Mouse (Mus musculus): ENCODE data around the gene Ncam1.

Ncam1 gene

GRCm38 (mm10) chr9:49488912-49489895 is 309.5 kb downstream of the Ncam1 start:
- peak; percentile 67 for DNase-seq

DNA sequence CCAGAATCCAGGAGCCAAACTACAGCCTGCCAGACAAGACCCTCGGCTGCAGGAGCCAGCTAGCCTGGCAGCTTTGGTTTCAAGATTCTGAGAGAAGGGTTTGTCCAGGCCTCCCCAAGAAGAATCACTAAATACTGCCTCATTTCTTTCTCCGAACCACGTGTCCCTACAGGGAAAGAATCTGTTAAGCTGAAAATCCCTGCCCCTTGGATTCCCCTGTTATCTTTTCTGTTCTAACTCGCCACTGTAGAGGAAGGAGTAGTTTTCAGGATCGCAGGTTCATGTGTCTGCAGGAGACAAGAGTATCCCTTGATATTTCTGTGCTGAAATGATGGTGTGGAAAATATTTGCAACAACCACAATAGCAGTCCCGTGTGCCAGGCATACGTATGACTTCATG is 310.5 kb downstream of the Ncam1 start:
- no peak for DNase-seq

GRCm38 (mm10) chr9:49487657-49487943 is 311.1 kb downstream of the Ncam1 start:
- no peak for DNase-seq

DNA sequence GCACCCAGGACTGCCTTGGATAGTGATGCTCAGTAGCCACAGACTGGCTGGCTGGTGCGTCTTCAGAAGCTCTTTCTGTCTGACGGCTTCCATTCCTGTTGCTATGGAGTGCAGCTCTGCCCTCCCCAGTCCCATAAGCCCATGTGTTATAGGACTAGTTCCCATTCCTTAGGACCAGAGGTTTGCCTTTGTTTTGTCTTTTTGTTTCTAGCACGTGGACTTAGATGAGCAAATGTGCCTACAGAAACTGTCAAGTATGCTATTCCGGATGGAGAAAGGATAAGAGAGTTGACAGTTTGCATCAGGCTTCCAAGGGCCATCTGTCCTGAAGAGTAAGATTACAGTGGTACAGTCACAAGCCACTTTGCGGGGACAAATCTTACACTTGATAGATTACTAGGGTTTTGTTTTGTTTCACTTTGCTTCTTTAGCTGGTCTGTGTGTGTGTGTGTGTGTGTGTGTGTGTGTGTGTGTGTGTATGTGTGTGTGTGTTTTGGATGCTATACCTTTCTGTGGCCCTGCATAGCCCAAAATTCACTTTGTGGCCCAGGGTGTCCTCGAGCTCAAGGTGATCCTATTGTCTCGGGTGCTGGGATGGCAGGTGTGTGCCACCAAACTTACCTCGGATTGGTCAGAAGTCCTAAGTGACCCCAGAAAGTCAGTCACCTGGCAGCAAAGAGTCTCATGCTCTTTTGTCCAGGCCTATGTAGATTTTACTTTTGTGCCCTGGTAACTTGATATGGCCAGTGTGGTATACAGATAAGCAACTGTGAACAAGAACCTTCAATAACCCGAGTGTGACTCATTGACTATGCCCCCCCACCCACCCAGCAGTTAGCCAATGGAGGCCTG is 311.7 kb downstream of the Ncam1 start:
- DNase-seq: no peak

GRCm38 (mm10) chr9:49485892-49486311 is 312.8 kb downstream of the Ncam1 start, which contains the start of gene Ttc12:
Ttc12 (minus strand) TSS chr9:49486225.
- DNase-seq: peak; percentile 77

GRCm38 (mm10) chr9:49485250-49485891 is 313.4 kb downstream of the Ncam1 start:
- no peak for DNase-seq

GRCm38 (mm10) chr9:49483316-49483715 is 315.4 kb downstream of the Ncam1 start:
- no peak for DNase-seq

DNA sequence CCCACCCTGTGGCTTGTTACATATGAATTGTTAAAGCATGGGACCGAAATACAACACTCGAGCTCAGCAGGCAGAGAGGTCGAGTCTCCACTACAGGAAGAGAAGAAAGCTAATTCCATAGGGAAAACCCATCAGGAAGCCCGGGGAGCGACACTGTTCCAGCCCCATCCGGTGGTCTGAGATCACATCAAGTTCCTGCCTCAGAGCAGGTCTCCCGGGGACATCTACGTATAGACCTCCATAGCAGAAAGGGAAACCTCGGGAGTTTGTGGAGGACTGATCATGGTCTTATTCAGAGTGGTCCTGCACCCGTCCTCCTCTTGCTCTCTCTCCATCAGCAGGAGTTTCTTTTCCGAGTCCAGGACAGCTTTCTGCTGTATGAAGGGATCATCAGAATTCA is 326.6 kb downstream of the Ncam1 start:
- DNase-seq: no peak

DNA sequence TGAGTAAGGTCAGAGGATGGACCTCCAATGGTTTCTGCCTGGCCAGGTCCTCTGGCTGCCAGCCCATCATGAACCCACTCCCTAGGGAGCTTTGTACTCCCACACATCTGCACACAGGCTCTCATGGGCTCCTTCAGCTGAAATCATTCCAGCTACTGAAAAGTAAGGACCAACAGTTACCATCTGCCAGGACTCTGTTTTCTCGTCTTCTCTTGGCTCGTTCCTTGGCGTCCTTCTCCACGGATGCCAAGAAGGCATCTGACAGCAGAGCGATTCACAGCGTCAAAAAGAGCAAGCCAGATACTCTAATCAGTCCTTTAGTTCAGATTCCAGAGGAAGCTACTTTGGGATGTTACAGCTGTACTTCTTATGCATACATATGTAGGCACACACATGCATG is 327.8 kb downstream of the Ncam1 start:
- no peak for DNase-seq

GRCm38 (mm10) chr9:49470006-49470405 is 328.7 kb downstream of the Ncam1 start:
- DNase-seq: no peak

- DNase-seq: no peak
Observed at GRCm38 (mm10) chr9:49456136-49456535, 342.6 kb downstream of the Ncam1 start.

GRCm38 (mm10) chr9:49452396-49452795 is 346.3 kb downstream of the Ncam1 start:
- no peak for DNase-seq
